Mouse (Mus musculus) heart, adult 11 months (tissue): Measurements from ENCODE around the gene Hist1h2bh.
"Not testable (repeated sequence)": the region's sequence is repeated elsewhere in the genome, so short reads cannot be mapped to it uniquely, and the experiment has no call there.

Experiments used
- DNase-seq: peaks from one replicate; pipeline ENCODE4 v3.0.0; 2022

The Hist1h2bh gene

DNA sequence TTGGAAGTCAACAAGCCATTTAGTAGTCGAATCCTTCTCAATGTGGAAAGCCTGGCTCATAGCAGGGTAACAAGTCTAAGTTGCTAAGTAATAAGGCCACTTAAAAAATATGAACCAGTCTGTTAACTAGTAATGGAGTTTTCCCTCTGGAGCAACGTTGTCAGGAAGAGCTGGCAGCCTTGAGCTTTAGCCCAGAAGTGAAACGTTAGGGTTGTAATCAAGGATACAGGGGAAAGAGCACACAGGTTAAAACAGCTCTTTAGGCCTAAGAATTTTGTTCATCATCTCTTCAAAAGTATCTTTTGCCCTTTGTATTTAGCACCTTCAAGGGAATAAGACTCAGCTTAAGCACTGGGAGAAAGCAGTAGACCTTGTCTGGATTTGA, 7.6 kb upstream of the Hist1h2bh start:
- DNase-seq: no peak

DNA sequence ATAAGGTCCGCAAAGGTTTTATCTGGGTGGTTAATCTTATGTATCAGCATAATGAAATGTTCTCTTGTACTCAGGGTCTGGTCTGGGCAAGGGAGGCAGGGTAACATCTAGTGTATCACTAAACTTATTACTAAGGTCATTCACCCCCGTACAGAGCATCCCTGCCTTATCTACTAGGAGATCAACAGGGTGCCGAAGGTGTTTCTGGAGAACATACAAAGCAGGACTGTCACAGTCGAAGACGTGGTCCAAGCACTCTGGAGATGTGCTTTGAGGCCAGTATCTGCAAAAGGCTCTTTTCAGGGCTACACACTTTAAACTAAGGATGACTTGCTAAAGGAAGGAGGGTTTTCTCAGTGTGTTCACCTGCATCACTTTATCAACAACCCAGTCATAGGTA, 3.5 kb upstream of the Hist1h2bh start:
- DNase-seq: peak; percentile 69

DNA sequence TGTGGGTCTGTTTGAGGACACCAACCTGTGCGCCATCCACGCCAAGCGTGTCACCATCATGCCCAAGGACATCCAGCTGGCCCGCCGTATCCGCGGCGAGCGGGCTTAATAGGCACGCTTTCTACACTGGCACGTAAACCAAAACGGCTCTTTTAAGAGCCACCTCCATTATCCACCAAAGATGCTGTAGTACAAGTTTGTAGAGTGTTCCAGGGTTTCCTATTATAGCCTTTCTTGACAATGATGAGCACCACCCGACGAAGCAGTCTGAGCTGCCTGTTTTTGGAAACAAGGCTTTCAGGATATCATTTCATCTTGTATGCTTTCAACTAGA, 1.6 kb upstream of the Hist1h2bh start:
- DNase-seq: not testable (repeated sequence)

DNA sequence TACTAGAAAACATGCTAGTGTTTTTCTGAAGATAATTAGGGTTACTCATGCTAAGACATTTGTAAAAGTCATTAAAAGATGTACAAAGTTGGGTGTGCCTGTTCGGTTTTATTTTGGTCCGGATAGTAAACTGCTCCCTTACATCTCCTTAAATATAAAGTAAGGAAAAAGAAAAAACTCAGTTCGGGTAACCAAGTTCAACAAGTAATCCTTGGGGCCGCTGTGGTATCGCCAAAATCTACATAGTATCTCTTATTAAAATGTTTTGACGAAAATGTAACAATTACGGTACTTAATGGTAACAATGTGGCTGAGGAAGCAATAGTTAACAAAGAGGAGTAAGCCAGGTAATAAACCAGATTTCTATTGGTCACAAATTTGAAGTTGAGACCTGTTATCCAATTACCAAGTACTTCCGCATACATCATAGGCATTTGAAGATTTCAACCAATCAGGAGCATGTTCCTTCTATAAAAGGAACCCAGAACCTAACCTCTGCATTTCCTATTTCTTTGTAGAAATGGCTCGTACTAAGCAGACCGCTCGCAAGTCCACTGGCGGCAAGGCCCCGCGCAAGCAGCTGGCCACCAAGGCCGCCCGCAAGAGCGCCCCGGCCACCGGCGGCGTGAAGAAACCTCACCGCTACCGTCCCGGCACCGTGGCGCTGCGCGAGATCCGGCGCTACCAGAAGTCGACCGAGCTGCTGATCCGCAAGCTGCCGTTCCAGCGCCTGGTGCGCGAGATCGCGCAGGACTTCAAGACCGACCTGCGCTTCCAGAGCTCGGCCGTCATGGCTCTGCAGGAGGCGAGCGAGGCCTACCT, 984 bp upstream of the Hist1h2bh start, which contains the start of gene Hist1h3f:
Hist1h3f (plus strand) TSS at position 88 of the 822 bp plus-strand sequence.
- DNase-seq: peak; percentile 98

DNA sequence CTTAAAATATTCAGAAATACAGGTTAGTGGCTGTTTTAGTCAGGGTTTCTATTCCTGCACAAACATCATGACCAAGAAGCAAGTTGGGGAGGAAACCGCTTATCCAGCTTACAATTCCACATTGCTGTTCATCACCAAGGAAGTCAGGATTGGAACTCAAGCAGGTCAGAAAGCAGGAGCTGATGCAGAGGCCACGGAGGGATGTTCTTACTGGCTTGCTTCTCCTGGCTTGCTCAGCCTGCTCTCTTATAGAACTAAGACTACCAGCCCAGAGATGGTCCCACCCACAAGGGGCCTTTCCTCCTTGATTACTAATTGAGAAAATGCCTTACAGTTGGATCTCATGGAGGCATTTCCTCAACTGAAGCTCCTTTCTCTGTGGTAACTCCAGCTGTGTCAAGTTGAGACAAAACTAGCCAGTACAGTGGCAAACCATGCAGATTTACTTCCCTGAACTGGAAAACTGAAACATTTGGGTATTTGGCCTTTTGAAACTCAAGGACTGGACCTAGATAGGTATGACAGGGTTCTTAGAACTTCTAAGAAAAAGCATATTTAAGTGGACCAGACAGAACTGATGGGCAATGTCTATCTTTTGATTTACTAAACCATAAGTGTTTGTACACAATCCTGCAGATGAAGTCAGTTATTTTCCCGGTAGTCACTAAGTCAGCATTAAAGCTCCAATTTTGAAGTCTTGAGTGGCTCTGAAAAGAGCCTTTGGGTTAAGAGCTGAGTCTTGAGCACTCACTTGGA, 789 bp downstream of the Hist1h2bh start:
- DNase-seq: peak; percentile 84

GRCm38 (mm10) chr13:23541497-23541896, 1.7 kb downstream of the Hist1h2bh start:
- DNase-seq: peak; percentile 22

DNA sequence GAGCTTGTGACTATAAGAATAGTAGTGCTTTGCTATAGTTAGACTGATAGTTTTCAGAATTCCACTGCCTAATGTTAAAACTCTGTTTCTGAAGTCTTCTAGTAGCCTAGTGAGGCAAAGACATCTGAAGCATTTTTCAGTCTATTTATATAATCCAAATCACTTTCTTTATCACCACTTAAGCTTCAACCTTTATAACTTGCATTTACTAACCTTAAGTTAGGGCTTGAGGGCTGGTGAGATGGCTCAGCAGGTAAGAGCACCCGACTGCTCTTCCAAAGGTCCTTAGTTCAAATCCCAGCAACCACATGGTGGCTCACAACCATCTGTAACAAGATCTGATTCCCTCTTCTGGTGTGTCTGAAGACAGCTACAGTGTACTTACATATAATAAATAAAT, 3.4 kb downstream of the Hist1h2bh start:
- DNase-seq: peak; percentile 17

DNA sequence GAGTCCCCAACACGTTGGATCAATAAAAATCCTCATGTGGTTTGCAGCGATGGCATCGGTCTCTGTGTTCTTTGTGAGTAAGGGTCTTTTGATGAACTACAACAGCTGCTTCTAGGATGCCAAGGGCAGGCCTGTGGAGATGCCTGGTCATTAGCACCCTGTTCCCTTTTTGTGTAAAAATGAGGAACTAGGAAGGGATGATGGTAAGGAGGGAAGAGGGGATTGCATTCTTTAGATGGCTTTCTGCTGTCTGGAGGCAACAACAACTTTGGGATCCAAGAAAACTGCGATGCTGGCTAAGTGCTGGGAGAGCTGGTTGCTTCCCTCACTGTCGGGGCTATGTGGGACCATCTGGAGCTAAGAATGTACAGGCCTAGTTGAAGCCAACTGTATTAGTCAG, 4.9 kb downstream of the Hist1h2bh start:
- peak; percentile 85 for DNase-seq

DNA sequence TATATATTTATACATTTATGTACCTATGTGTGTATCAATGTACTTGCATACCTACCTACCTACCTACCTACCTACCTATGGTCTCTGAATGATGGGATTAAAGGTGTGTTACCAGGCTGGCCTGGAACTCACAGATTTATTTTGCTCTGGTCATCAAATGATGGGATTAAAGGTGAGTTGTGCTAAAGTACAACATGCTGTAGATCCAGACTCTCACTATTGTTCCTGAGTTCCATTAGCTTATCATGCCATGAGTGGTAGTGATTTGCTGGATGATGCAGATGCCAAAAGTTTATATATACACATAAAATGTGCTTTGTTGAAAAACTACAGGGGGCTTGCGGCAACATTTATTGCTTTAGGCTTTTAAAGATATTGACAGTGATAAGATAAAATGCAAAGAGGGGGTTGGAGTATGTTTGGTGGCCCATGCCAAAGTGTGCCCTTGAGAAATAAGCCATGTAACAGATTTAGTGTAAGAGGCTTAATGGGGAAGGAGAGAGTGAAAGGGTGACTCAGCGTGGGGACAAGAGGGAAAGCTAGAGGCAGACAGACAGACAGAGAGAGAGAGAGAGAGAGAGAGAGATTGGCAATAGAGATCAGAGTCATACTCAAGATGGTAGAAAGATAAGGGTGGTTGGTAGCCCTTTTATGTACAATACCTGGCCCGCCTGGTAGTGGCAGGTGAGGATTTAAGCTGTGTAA, 6.0 kb downstream of the Hist1h2bh start:
- peak; percentile 73 for DNase-seq

DNA sequence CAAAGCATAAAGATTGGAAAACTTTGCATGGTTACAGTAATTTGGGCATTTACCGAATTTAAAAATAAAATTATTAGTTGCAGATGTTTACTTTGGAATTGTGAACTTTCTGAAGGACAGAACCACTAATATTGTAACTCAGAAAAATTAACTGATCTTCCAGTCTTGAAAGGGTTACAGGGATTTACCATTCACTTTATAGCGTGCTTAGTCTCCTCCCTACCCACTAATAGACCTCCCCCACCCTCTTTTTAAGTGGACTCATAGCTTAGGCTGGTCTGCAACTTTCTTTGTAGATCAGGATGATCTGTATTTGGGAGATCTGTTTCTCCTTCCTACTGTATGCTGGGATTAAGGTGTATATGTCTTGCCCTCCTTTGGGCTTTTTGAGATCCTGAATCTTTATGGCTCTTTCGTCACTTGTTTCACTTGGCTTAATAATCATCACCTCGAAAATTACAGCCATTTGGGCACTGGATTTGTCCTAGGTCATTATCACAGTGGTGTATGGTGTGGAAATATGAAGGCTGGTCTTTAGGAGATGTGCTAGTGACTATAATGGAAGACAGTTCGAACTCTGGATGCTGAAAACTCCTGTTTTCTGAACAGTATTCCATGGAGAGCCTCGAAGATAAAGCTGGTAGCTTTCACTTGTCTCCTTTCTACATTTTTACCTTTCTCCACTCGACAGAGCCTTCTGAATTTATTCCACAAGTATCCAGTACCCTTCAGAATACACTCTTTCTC, 6.9 kb downstream of the Hist1h2bh start:
- DNase-seq: peak; percentile 27

DNA sequence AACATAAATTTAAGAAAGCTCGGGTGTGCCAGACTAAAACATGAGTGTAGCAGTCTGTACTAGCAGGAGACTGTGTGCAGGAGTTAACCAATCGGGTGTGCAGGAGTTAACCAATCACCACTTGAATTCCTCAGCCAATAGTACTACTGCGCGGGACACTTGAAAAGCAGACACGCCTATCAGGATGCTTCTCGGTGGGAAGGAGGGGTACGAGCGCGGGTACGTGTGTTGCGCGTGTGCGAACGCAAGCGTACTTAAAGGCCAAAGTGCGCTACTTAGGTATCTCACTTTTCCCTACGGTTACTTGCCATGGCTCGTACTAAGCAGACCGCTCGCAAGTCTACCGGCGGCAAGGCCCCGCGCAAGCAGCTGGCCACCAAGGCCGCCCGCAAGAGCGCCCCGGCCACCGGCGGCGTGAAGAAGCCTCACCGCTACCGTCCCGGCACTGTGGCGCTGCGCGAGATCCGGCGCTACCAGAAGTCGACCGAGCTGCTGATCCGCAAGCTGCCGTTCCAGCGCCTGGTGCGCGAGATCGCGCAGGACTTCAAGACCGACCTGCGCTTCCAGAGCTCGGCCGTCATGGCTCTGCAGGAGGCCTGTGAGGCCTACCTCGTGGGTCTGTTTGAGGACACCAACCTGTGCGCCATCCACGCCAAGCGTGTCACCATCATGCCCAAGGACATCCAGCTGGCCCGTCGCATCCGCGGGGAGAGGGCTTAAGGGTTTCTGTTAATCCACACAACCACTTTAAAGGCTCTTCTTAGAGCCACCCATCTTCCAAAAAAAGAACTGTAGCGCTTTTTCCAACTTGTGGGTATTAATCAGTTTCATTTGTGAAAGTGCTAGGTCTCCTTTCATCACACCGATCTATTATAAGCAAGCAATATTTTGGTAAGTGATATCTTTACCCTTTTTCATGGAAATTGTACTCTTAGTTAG, 7.8 kb downstream of the Hist1h2bh start, which contains the start of gene Hist1h3g:
Hist1h3g (plus strand) TSS at position 286 of the 939 bp plus-strand sequence.
- DNase-seq: peak; percentile 99

DNA sequence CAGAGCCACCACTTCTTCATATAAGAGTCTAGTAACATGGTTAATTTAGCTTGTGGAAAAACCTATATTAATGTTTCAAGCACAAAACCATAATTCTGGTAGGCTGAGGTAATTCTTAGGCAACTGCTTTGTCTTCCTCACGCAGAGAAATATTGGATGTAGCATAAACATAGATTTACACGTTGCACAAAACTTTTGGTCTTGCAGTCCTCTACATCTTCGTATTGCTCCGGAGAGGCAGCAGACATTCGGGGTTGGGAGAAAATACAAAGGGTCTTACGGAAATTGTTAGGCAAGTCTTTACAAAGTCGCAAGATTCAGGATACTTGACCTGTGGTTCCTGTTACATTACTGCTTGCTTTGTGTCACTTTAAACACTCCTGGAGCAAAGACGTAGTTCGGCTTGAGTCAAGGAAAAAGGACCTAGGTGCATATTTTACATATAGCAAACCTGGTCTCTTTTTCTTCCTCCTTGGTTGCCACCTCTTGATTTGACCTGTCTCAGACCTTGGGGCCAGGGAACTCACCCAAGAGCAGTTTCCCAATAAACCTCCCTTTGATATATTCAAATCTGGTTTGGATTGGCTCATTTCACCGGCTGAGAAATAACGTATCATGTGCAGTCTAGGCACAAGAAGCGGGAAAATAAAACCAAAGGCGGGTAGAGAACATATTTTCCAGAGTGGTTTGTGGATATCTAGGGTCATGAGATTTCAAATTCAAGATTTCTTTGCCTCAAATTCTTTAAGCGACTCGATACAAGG, 8.6 kb downstream of the Hist1h2bh start:
- DNase-seq: no peak

DNA sequence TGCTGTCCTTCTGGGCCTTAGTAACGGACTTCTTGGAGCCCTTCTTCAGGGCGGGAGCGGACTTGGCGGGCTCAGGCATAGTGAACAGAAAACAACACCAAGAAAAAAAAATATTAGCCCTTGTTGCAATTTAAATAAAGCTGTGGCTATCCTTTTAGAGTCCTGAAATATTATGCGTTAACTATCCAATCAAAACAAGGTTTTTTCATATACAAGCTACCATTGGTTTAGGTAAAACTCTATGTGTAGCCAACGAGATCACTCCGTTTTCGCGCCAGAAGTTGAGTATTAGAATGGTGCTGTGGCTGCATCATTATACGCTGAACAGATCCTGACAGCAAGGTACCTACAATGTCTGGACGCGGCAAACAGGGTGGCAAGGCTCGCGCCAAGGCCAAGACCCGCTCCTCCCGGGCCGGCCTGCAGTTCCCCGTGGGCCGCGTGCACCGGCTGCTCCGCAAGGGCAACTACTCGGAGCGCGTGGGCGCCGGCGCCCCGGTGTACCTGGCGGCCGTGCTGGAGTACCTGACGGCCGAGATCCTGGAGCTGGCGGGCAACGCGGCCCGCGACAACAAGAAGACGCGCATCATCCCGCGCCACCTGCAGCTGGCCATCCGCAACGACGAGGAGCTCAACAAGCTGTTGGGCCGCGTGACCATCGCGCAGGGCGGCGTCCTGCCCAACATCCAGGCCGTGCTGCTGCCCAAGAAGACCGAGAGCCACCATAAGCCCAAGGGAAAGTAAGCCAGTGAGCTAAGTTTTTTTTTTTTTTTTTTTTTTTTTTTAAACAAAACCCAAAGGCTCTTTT, 9.4 kb downstream of the Hist1h2bh start, which contains the start of gene Hist1h2af:
Hist1h2af (plus strand) TSS at position 347 of the 808 bp plus-strand sequence.
- DNase-seq: peak; percentile 97

GRCm38 (mm10) chr13:23532262-23533075, 10.7 kb downstream of the Hist1h2bh start:
- DNase-seq: peak; percentile 86

DNA sequence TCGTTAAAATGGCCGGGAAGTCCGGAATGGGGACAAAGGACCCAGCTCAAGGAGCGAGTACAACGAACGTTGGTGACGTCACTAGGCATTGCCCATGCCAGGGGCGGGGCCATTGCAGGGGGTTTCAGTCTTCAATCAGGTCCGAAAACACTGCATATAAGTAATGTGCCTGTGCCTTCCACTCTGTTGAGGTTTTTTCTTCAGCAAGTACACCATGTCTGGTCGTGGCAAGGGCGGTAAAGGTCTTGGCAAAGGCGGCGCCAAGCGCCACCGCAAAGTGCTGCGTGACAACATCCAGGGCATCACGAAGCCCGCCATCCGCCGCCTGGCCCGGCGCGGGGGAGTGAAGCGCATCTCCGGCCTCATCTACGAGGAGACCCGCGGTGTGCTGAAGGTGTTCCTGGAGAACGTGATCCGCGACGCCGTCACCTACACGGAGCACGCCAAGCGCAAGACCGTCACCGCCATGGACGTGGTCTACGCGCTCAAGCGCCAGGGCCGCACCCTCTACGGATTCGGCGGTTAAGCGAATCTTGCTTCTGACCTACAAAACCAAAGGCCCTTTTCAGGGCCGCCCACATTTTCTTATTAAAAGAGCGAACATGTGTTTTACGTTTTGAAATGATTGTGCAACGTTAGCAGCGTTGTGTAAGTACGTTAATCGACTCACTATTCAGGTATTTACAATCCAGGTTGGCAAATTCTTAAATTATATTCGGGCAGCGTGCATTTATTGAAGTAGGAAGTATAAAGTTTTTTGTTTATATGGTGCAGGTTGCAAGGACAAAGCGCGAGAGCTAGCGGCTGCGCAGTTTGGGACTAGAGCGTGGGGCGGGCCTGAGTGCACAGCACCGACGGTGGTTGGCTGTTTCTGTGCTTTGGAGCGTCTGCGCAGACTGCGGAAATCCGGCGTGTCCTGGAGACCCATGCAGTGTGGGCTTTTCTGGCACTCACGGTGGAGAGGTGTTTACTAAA, 12.0 kb downstream of the Hist1h2bh start, which contains the start of gene Hist1h4h:
Hist1h4h (plus strand) TSS at position 150 of the 975 bp plus-strand sequence.
- peak; percentile 100 for DNase-seq

DNA sequence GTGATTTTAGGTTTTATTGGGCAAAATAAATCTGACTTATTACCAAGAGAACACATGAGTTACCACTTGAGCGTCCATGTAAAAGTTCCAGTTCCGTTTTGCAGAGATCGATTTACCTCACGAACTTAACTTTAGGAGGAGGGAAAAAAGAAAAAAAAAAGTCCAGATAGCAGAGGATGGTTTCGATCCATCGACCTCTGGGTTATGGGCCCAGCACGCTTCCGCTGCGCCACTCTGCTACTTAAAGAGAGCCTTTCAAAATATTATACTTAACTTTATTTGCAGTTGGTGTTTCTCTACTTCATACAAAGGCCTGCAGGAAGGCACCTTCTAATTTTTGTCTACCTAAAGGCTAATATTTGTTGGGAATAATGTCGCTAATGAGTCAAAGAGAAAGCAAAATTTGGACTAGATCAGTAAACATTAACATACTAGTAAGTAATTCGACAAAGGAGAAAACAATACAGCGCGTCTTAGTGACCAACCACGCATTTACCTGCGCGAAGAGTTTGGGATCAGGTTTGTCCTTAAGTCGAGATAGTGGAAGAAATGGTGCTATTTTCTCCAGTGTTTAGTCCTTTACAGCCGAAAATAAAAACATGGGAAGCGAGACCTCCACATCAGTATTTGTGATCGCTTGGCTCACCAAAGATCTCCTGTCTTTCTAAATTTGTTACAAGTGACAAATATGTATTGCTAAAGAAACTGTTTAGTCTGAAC, 12.9 kb downstream of the Hist1h2bh start:
- peak; percentile 95 for DNase-seq
